ENCODE assay signal across 11 mouse cellular contexts in genomic region chr17:31419995-31420394, GRCm38 (mm10). TPM values are rescaled to one million over a fixed set of nuclear protein-coding genes. Genes with fewer than 3 reads are reported as not detected.
DNase-seq lines count a peak whose midpoint lies in the region; ATAC-seq and TF ChIP-seq lines count a peak whose summit lies in the region.
"Had no signal": no experiment of that assay in that cellular context is flagged by ENCODE, and none has a peak within 500 bp of the region (broad histone marks: within the 10 kb centered on the region; RNA-seq: fewer than 3 reads in every experiment).

No protein-coding gene starts in this region.

- no peak overlapping the region for H3K4me3 ChIP-seq in kidney, embryonic 15.5 days (replicated peaks)
- H3K4me3 ChIP-seq in kidney, embryonic 16.5 days (ENCODE audit: low read length): no peak overlapping the region
- H3K4me3 ChIP-seq in heart, postnatal 0 days (ENCODE audit: low read depth, low read length): no peak overlapping the region

- DNase-seq in heart, adult 11 months: peak; percentile 92
- no peak for DNase-seq in heart, postnatal 36 days
- DNase-seq in MN1 (ENCODE audit: low spot score): peak; percentile 38
- DNase-seq in heart, postnatal 0 days (ENCODE audit: low spot score): peak; percentile 65
- DNase-seq in right cerebral cortex, postnatal 25 days: no peak
- DNase-seq: cerebellum, adult 11 months; right cerebral cortex, adult 18-20 months; thymus, adult 18-20 months had no signal

- H3K36me3 ChIP-seq in kidney, embryonic 15.5 days: peaks cover 29% of the 10 kb centered on the region
- peaks cover 9% of the 10 kb centered on the region; the same call in 1 of the 2 replicates for H3K36me3 ChIP-seq in kidney, embryonic 16.5 days (ENCODE audit: insufficient read depth, low read length)
- H3K36me3 ChIP-seq in heart, postnatal 0 days (replicated peaks; ENCODE audit: control insufficient read depth, insufficient read depth, low read length): no peaks in the 10 kb centered on the region

- H3K4me2 ChIP-seq in kidney, embryonic 15.5 days: no peak overlapping the region
- no peak overlapping the region for H3K4me2 ChIP-seq in kidney, embryonic 16.5 days (replicated peaks; ENCODE audit: low read depth, low read length)
- no peak overlapping the region for H3K4me2 ChIP-seq in heart, postnatal 0 days (ENCODE audit: low read depth, low read length)

- TF ChIP-seq EP300 in heart, postnatal 0 days (IDR thresholded peaks at IDR 0.05; ENCODE audit: low read depth): peak; percentile 67; the same call in 1 of the 2 replicates

- 49% methylated on average over 3 of the region's 3 CpGs for WGBS in kidney, embryonic 15.5 days
- WGBS in kidney, embryonic 16.5 days: 56% methylated on average over 3 of the region's 3 CpGs
- WGBS in heart, postnatal 0 days: 28% methylated on average over 3 of the region's 3 CpGs

- intact Hi-C loops in heart, postnatal 36 days (cut with DNase I): no loop called here

- 0 out of 2 replicates have a peak, but pooled peaks cover 3% of the 10 kb centered on the region for H3K27me3 ChIP-seq in kidney, embryonic 15.5 days
- H3K27me3 ChIP-seq in kidney, embryonic 16.5 days (ENCODE audit: insufficient read depth, low read length): no peaks in the 10 kb centered on the region
- no peaks in the 10 kb centered on the region for H3K27me3 ChIP-seq in heart, postnatal 0 days (ENCODE audit: control insufficient read depth, insufficient read depth, low read length)

- H3K9me3 ChIP-seq in kidney, embryonic 15.5 days (replicated peaks): no peaks in the 10 kb centered on the region
- no peaks in the 10 kb centered on the region for H3K9me3 ChIP-seq in kidney, embryonic 16.5 days (ENCODE audit: low read length)
- H3K9me3 ChIP-seq in heart, postnatal 0 days (replicated peaks; ENCODE audit: control insufficient read depth, low read length): no peaks in the 10 kb centered on the region

- H3K27ac ChIP-seq in kidney, embryonic 15.5 days: peak overlapping the region; percentile 77; the same call in 1 of the 2 replicates
- H3K27ac ChIP-seq in kidney, embryonic 16.5 days (ENCODE audit: low read length): no peak overlapping the region
- H3K27ac ChIP-seq in heart, postnatal 0 days (ENCODE audit: low read depth): peak overlapping the region; percentile 35
- H3K27ac ChIP-seq: liver, embryonic 14.5 days had no signal

- H3K4me1 ChIP-seq in kidney, embryonic 15.5 days: peaks cover 35% of the 10 kb centered on the region
- peaks cover 24% of the 10 kb centered on the region for H3K4me1 ChIP-seq in kidney, embryonic 16.5 days (ENCODE audit: insufficient read depth, low read length)
- H3K4me1 ChIP-seq in heart, postnatal 0 days (ENCODE audit: control insufficient read depth, insufficient read depth): peaks cover 24% of the 10 kb centered on the region

- TF ChIP-seq CTCF in heart, postnatal 0 days (IDR thresholded peaks at IDR 0.05; ENCODE audit: low read depth): no peak

- H3K9ac ChIP-seq in kidney, embryonic 15.5 days: no peak overlapping the region
- H3K9ac ChIP-seq in kidney, embryonic 16.5 days (replicated peaks; ENCODE audit: low read length): no peak overlapping the region
- no peak overlapping the region for H3K9ac ChIP-seq in heart, postnatal 0 days (replicated peaks; ENCODE audit: low read depth, low read length)
- H3K9ac ChIP-seq: liver, embryonic 14.5 days had no signal

- ATAC-seq in kidney, embryonic 15.5 days (replicated peaks; ENCODE audit: low FRiP score): no peak
- ATAC-seq in kidney, embryonic 16.5 days (ENCODE audit: low FRiP score, low TSS enrichment): no peak
- peak; percentile 78 for ATAC-seq in heart, postnatal 0 days (ENCODE audit: insufficient read depth, low read depth)

RNA-seq across cellular contexts. Expression of gene Pde9a, which starts 34.0 kb away (rescaled TPM):
- 1 to 10 TPM; 5.2 to 6.1 TPM for total RNA-seq in heart, postnatal 36 days (2021)
- polyA plus RNA-seq in kidney, embryonic 15.5 days (2015; fragmentation: Nextera tagmentation; extraction: Ambion mirVana): 27.6 and 34.9 TPM in 2 replicates
- polyA plus RNA-seq in kidney, embryonic 16.5 days (2015; fragmentation: Nextera tagmentation; extraction: Ambion mirVana): 34.9 and 36.5 TPM in 2 replicates
- 2.6 and 19.5 TPM in 2 replicates for total RNA-seq in heart, postnatal 0 days (2014; rRNA removed; ENCODE audit: low replicate concordance)
- 5.7 and 6.6 TPM in 2 replicates for polyA plus RNA-seq in heart, postnatal 0 days (2015; fragmentation: Nextera tagmentation; extraction: Ambion mirVana)

Comparison
In these comparisons a context has a peak if more than half of its experiments do, and no peak if none do; other contexts are left out.
1. DNase-seq: peak in heart, adult 11 months (single experiment), MN1 (single experiment) and heart, postnatal 0 days (single experiment); none in heart, postnatal 36 days (0 of 2) and right cerebral cortex, postnatal 25 days (single experiment).